Mouse (Mus musculus) ES-E14 (cell line): Measurements from ENCODE around the gene 1700129C05Rik.

Source experiments
- CHD2 ChIP-seq: IDR thresholded peaks from 2 replicates; pipeline ENCODE4 v1.6.1; 2014; ENCODE audit warnings: mild to moderate bottlenecking, low read depth, low read length, inconsistent platforms
- HCFC1 ChIP-seq: IDR thresholded peaks from 2 replicates; pipeline ENCODE4 v1.6.1; 2012; ENCODE audit warnings: low read length, inconsistent platforms, borderline replicate concordance; ENCODE audit not compliant: insufficient read depth
- ZC3H11A ChIP-seq: IDR thresholded peaks from 2 replicates; pipeline ENCODE4 v1.6.1; 2012; ENCODE audit warnings: low read depth, mild to moderate bottlenecking, inconsistent platforms, low read length, borderline replicate concordance
- ZNF384 ChIP-seq: IDR thresholded peaks from 2 replicates; pipeline ENCODE4 v1.6.1; 2012; ENCODE audit warnings: low read depth, low read length, inconsistent platforms

DNA sequence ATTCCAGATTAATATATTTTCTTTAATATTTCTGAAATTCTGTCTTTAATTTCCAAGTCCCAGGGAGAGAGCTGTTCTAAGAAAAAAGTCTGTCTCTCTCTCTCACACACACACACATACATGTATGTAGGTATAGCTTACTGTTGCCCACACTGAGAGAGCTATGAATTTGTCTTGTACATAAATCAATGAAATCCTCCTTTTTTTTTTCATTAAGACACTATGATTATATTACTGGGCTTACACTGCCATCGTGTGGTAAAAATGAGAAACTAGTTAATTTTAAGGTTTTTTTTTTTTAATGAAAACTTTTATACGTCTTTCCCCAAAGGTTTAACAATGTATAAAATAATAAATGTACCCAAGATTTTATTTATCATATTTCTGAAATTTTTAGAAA, 28.4 kb downstream of the 1700129C05Rik start:
- TF ChIP-seq HCFC1 (no peak), ZC3H11A (no peak), ZNF384 (peak; percentile 89), CHD2 (no peak)
